Mouse (Mus musculus) lung, embryonic 14.5 days (tissue): ENCODE results near the gene Cnih1. TPM values are rescaled to one million over a fixed set of nuclear protein-coding genes. Genes with fewer than 3 reads are reported as not detected.
"Not testable (repeated sequence)": the region's sequence is repeated elsewhere in the genome, so short reads cannot be mapped to it uniquely, and the experiment has no call there.

Source experiments
- ATAC-seq: fragments of 200-750 bp; cut with Nextera tagmentation; 2 replicates; pipeline ENCODE4 v1.8.0; 2017; ENCODE audit warnings: mild to moderate bottlenecking, moderate TSS enrichment, moderate library complexity; ENCODE audit not compliant: insufficient read depth
- DNase-seq: peaks from one replicate; pipeline ENCODE4 v3.0.0-alpha.2; 2015
- H3K27ac ChIP-seq: fragments of 300-500 bp; sonication (generic); 2 replicates; pipeline ENCODE4 v1.5.1; 2014; ENCODE audit warnings: low read depth, mild to moderate bottlenecking, moderate library complexity
- H3K27me3 ChIP-seq: fragments of 300-500 bp; sonication (generic); 2 replicates; pipeline ENCODE4 v1.6.1; 2014; ENCODE audit warnings: low read length, control low read depth; ENCODE audit not compliant: insufficient read depth
- H3K36me3 ChIP-seq: fragments of 300-500 bp; sonication (generic); 2 replicates; pipeline ENCODE4 v1.6.1; 2014; ENCODE audit warnings: control low read depth; ENCODE audit not compliant: insufficient read depth
- H3K4me1 ChIP-seq: fragments of 300-500 bp; sonication (generic); 2 replicates; pipeline ENCODE4 v1.6.1; 2014; ENCODE audit warnings: antibody characterized with exemption, control low read depth; ENCODE audit not compliant: insufficient read depth
- H3K4me2 ChIP-seq: fragments of 300-500 bp; sonication (generic); 2 replicates; pipeline ENCODE4 v1.6.1; 2014; ENCODE audit warnings: mild to moderate bottlenecking
- H3K4me3 ChIP-seq: fragments of 300-500 bp; sonication (generic); 2 replicates; pipeline ENCODE4 v1.5.1; 2014; ENCODE audit warnings: low read depth, low read length
- H3K9ac ChIP-seq: fragments of 300-500 bp; sonication (generic); 2 replicates; pipeline ENCODE4 v1.6.1; 2014
- H3K9me3 ChIP-seq: fragments of 300-500 bp; sonication (generic); 2 replicates; pipeline ENCODE4 v1.6.1; 2016; ENCODE audit warnings: low read depth, low read length, control low read depth
- CTCF ChIP-seq: IDR thresholded peaks from 2 replicates; pipeline ENCODE4 v1.5.1; 2016; ENCODE audit warnings: antibody characterized with exemption, low read depth
- WGBS: fragments of 180-500 bp; shearing (Covaris S2); extraction: QIAGEN DNeasy Blood & Tissue Kit; methylation state at CpG from one replicate; pipeline ENCODE4 v1.1.7; 2014; 5-methylcytosine and 5-hydroxymethylcytosine counted together
- polyA plus RNA-seq: library from polyadenylated mRNA; unstranded; fragments of >200 nt; fragmentation: Nextera tagmentation; extraction: Ambion mirVana; gene quantifications from 2 replicates; pipeline ENCODE4 v1.2.1, GENCODE M21; 2014

Gene Cnih1
- polyA plus RNA-seq, 1 experiment from 2014 or later = 205 TPM

DNA sequence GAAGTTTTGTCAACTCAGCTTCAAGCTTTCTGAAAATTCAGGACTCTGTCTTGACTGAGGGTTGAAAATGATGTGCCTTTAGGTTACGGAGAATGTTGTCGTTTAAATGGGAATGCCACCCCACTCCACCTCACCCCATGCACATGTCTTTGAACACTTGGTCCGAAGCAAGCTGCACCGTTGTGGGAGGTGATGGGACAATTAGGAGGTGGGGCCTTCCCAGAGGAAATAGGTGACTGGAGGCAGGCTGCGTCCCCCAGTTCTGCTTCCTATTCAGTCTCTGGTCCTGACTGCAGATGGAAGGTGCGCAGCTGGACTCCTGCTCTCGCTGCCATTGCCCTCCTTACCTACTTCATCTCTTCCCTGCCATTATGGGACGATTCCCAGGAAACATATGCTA lies 32.4 kb downstream of the Cnih1 start:
- Histone ChIP-seq H3K4me2 (no peak overlapping the region), H3K9ac (no peak overlapping the region), H3K27ac (no peak overlapping the region), H3K4me1 (peaks cover under 1% of the 10 kb centered on the region; the same call in 1 of the 2 replicates), H3K9me3 (no peaks in the 10 kb centered on the region), H3K4me3 (no peak overlapping the region), H3K36me3 (no peaks in the 10 kb centered on the region), H3K27me3 (no peaks in the 10 kb centered on the region)
- TF ChIP-seq CTCF = no peak
- ATAC-seq (no peak), DNase-seq (no peak)
- 85% methylated on average over 8 of the region's 8 CpGs for WGBS

- WGBS = 56% methylated on average over 8 of the region's 10 CpGs
- H3K9ac ChIP-seq, DNase-seq: not testable (repeated sequence)
These were observed 33.8 kb downstream of the Cnih1 start for GRCm38 (mm10) chr14:46754371-46754770.

GRCm38 (mm10) chr14:46745413-46745812 lies 42.8 kb downstream of the Cnih1 start:
- ATAC-seq = no peak

More at GRCm38 (mm10) chr14:46754371-46754770, 33.8 kb downstream of the Cnih1 start:
- H3K36me3 ChIP-seq, H3K9me3 ChIP-seq, ATAC-seq, H3K27ac ChIP-seq, H3K4me2 ChIP-seq, H3K27me3 ChIP-seq, H3K4me1 ChIP-seq, H3K4me3 ChIP-seq: not testable (repeated sequence)

GRCm38 (mm10) chr14:46742674-46743073 lies 45.5 kb downstream of the Cnih1 start:
- no peaks in the 10 kb centered on the region for H3K27me3 ChIP-seq
- H3K4me1 ChIP-seq = no peaks in the 10 kb centered on the region
- no peak overlapping the region for H3K4me3 ChIP-seq
- WGBS = 84% methylated on average over 2 of the region's 2 CpGs
- no peaks in the 10 kb centered on the region for H3K36me3 ChIP-seq
- ATAC-seq (no peak), DNase-seq (no peak)
- H3K4me2 ChIP-seq = no peak overlapping the region
- no peaks in the 10 kb centered on the region for H3K9me3 ChIP-seq
- no peak overlapping the region for H3K27ac ChIP-seq
- no peak overlapping the region for H3K9ac ChIP-seq
- TF ChIP-seq CTCF = no peak

More at GRCm38 (mm10) chr14:46745413-46745812, 42.8 kb downstream of the Cnih1 start:
- Histone ChIP-seq H3K9me3 (no peaks in the 10 kb centered on the region), H3K9ac (no peak overlapping the region), H3K4me2 (no peak overlapping the region), H3K27me3 (no peaks in the 10 kb centered on the region), H3K4me3 (no peak overlapping the region), H3K27ac (no peak overlapping the region), H3K4me1 (no peaks in the 10 kb centered on the region), H3K36me3 (no peaks in the 10 kb centered on the region)
- no peak for DNase-seq
- TF ChIP-seq CTCF = no peak
- WGBS = 89% methylated on average over 8 of the region's 8 CpGs

DNA sequence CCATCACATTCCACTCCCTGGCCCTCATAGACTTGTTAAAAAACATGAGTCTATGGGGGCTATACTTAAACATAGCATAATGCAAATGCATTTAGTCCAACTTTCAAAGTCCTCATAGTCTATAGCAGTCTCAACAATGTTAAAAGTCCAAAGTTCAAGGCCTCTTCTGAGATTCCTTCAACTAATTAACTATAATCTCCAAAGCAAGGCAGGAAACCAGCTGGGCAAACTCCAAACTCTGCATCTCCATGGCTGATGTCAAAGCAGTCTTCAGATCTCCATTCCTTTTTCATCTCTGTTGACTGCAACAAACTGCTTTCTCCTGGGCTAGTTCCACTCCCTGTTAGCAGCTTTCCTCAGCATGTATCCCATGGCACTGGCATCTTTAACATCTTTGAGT lies 50.9 kb downstream of the Cnih1 start:
- H3K27me3 ChIP-seq, H3K9me3 ChIP-seq, H3K4me3 ChIP-seq, DNase-seq, H3K9ac ChIP-seq, H3K27ac ChIP-seq, ATAC-seq, H3K36me3 ChIP-seq, H3K4me1 ChIP-seq, H3K4me2 ChIP-seq: not testable (repeated sequence)

GRCm38 (mm10) chr14:46736366-46736765 lies 51.8 kb downstream of the Cnih1 start:
- H3K4me3 ChIP-seq = no peak overlapping the region

GRCm38 (mm10) chr14:46734761-46735455 lies 53.3 kb downstream of the Cnih1 start:
- Histone ChIP-seq H3K9ac (no peak overlapping the region), H3K36me3 (no peaks in the 10 kb centered on the region), H3K27me3 (no peaks in the 10 kb centered on the region), H3K9me3 (no peaks in the 10 kb centered on the region), H3K4me1 (no peaks in the 10 kb centered on the region), H3K4me2 (no peak overlapping the region), H3K27ac (no peak overlapping the region), H3K4me3 (no peak overlapping the region)
- 74% methylated on average over 14 of the region's 14 CpGs for WGBS
- DNase-seq = no peak
- ATAC-seq = no peak
- TF ChIP-seq CTCF = no peak

More at GRCm38 (mm10) chr14:46736366-46736765, 51.8 kb downstream of the Cnih1 start:
- DNase-seq (no peak), ATAC-seq (no peak)
- Histone ChIP-seq H3K27ac (no peak overlapping the region), H3K36me3 (no peaks in the 10 kb centered on the region), H3K27me3 (no peaks in the 10 kb centered on the region), H3K9me3 (no peaks in the 10 kb centered on the region), H3K4me2 (no peak overlapping the region), H3K9ac (no peak overlapping the region), H3K4me1 (no peaks in the 10 kb centered on the region)
- WGBS = 87% methylated on average over 4 of the region's 4 CpGs
- TF ChIP-seq CTCF = no peak
